Mouse (Mus musculus) midbrain, embryonic 13.5 days (tissue): ENCODE measurements around the gene Map1lc3a. TPM values are rescaled to one million over a fixed set of nuclear protein-coding genes. Genes with fewer than 3 reads are reported as not detected.

Experiments used
- ATAC-seq: fragments of 200-750 bp; cut with Nextera tagmentation; 2 replicates; pipeline ENCODE4 v1.8.0; 2017; ENCODE audit warnings: mild to moderate bottlenecking, moderate TSS enrichment, moderate library complexity
- H3K27ac ChIP-seq: fragments of 300-500 bp; sonication (generic); 2 replicates; pipeline ENCODE4 v1.5.1; 2015; ENCODE audit warnings: inconsistent platforms, mild to moderate bottlenecking, moderate library complexity
- H3K27me3 ChIP-seq: fragments of 300-500 bp; sonication (generic); 2 replicates; pipeline ENCODE4 v1.6.1; 2015; ENCODE audit warnings: mild to moderate bottlenecking, inconsistent platforms
- H3K36me3 ChIP-seq: fragments of 300-500 bp; sonication (generic); 2 replicates; pipeline ENCODE4 v1.6.1; 2015; ENCODE audit warnings: mild to moderate bottlenecking, inconsistent platforms
- H3K4me1 ChIP-seq: fragments of 300-500 bp; sonication (generic); replicated peaks from 2 replicates; pipeline ENCODE4 v1.6.1; 2015; ENCODE audit warnings: inconsistent platforms
- H3K4me2 ChIP-seq: fragments of 300-500 bp; sonication (generic); replicated peaks from 2 replicates; pipeline ENCODE4 v1.6.1; 2015; ENCODE audit warnings: moderate library complexity, mild to moderate bottlenecking, inconsistent platforms
- H3K4me3 ChIP-seq: fragments of 300-500 bp; sonication (generic); replicated peaks from 2 replicates; pipeline ENCODE4 v1.5.1; 2015; ENCODE audit warnings: mild to moderate bottlenecking, inconsistent platforms
- H3K9ac ChIP-seq: fragments of 300-500 bp; sonication (generic); replicated peaks from 2 replicates; pipeline ENCODE4 v1.6.1; 2015; ENCODE audit warnings: mild to moderate bottlenecking, inconsistent platforms
- H3K9me3 ChIP-seq: fragments of 300-500 bp; sonication (generic); 2 replicates; pipeline ENCODE4 v1.6.1; 2016; ENCODE audit warnings: mild to moderate bottlenecking, inconsistent platforms
- WGBS: fragments of 180-500 bp; shearing (Covaris S2); methylation state at CpG from one replicate; pipeline ENCODE4 v1.1.7; 2015; 5-methylcytosine and 5-hydroxymethylcytosine counted together
- polyA plus RNA-seq: library from polyadenylated mRNA; unstranded; fragments of >200 nt; fragmentation: Nextera tagmentation; extraction: Ambion mirVana; gene quantifications from 2 replicates; pipeline ENCODE4 v1.2.1, GENCODE M21; 2015

Gene Map1lc3a
- 314 and 332 TPM in 2 replicates for polyA plus RNA-seq

GRCm38 (mm10) chr2:155276195-155276594, at the start of gene Map1lc3a:
TSS of gene Map1lc3a (plus strand) at chr2:155276297.
- Histone ChIP-seq H3K4me2 (peak within 1 kb of the TSS; percentile 80), H3K27ac (peak within 1 kb of the TSS; percentile 80), H3K9ac (peak within 1 kb of the TSS; percentile 93), H3K36me3 (peaks cover 18% of the 10 kb centered on the region), H3K9me3 (no peaks in the 10 kb centered on the region), H3K4me1 (peaks cover 11% of the 10 kb centered on the region), H3K27me3 (no peaks in the 10 kb centered on the region), H3K4me3 (peak within 1 kb of the TSS; percentile 90)
- ATAC-seq = peak; percentile 91
- WGBS = 1% methylated on average over 47 of the region's 47 CpGs

GRCm38 (mm10) chr2:155235746-155236361, 40.2 kb upstream of the Map1lc3a start:
- peaks cover 5% of the 10 kb centered on the region; the same call in 1 of the 2 replicates for H3K36me3 ChIP-seq
- no peaks in the 10 kb centered on the region for H3K27me3 ChIP-seq

GRCm38 (mm10) chr2:155236362-155236992, 39.6 kb upstream of the Map1lc3a start, which contains the start of gene Dynlrb1:
TSS of gene Dynlrb1 (plus strand) at chr2:155236533.
- Histone ChIP-seq H3K36me3 (peaks cover 10% of the 10 kb centered on the region), H3K9ac (peak within 1 kb of the TSS; percentile 84), H3K4me2 (peak within 1 kb of the TSS; percentile 95), H3K27me3 (no peaks in the 10 kb centered on the region), H3K9me3 (no peaks in the 10 kb centered on the region), H3K27ac (peak within 1 kb of the TSS; percentile 88), H3K4me1 (peaks cover 30% of the 10 kb centered on the region), H3K4me3 (peak within 1 kb of the TSS; percentile 79)
- peak; percentile 100 for ATAC-seq
- under 1% methylated on average over 50 of the region's 50 CpGs for WGBS

More at GRCm38 (mm10) chr2:155235746-155236361, 40.2 kb upstream of the Map1lc3a start:
- 5% methylated on average over 13 of the region's 13 CpGs for WGBS
- ATAC-seq = peak; percentile 95
- Histone ChIP-seq H3K4me1 (peaks cover 30% of the 10 kb centered on the region), H3K4me2 (peak overlapping the region; percentile 95), H3K9ac (peak overlapping the region; percentile 84), H3K9me3 (no peaks in the 10 kb centered on the region), H3K27ac (peak overlapping the region; percentile 88), H3K4me3 (peak overlapping the region; percentile 79)

GRCm38 (mm10) chr2:155237276-155237675, 38.8 kb upstream of the Map1lc3a start:
- H3K4me3 ChIP-seq = peak overlapping the region; percentile 79
- H3K27me3 ChIP-seq = no peaks in the 10 kb centered on the region
- peak overlapping the region; percentile 84 for H3K9ac ChIP-seq
- 15% methylated on average over 4 of the region's 4 CpGs for WGBS
- H3K27ac ChIP-seq = no peak overlapping the region
- no peak for ATAC-seq
- H3K9me3 ChIP-seq = no peaks in the 10 kb centered on the region
- peaks cover 11% of the 10 kb centered on the region for H3K36me3 ChIP-seq
- peak overlapping the region; percentile 95 for H3K4me2 ChIP-seq
- peaks cover 30% of the 10 kb centered on the region for H3K4me1 ChIP-seq

- 89% methylated on average over 4 of the region's 4 CpGs for WGBS
- Histone ChIP-seq H3K27me3 (no peaks in the 10 kb centered on the region), H3K4me1 (peaks cover 23% of the 10 kb centered on the region), H3K9ac (no peak overlapping the region), H3K9me3 (no peaks in the 10 kb centered on the region), H3K36me3 (peaks cover 46% of the 10 kb centered on the region), H3K4me2 (no peak overlapping the region), H3K27ac (no peak overlapping the region), H3K4me3 (no peak overlapping the region)
- ATAC-seq = no peak
Observed at GRCm38 (mm10) chr2:155240915-155241314, 35.2 kb upstream of the Map1lc3a start.

- H3K4me2 ChIP-seq = no peak overlapping the region
- no peak overlapping the region for H3K4me3 ChIP-seq
- 87% methylated on average over 7 of the region's 7 CpGs for WGBS
- peaks cover 20% of the 10 kb centered on the region for H3K4me1 ChIP-seq
- no peaks in the 10 kb centered on the region for H3K27me3 ChIP-seq
- no peak overlapping the region for H3K27ac ChIP-seq
- no peak for ATAC-seq
- no peaks in the 10 kb centered on the region for H3K9me3 ChIP-seq
- H3K9ac ChIP-seq = no peak overlapping the region
- H3K36me3 ChIP-seq = peaks cover 59% of the 10 kb centered on the region
Observed at GRCm38 (mm10) chr2:155242296-155242855, 33.7 kb upstream of the Map1lc3a start.

- no peak for ATAC-seq
- no peaks in the 10 kb centered on the region for H3K4me1 ChIP-seq
- H3K9ac ChIP-seq = no peak overlapping the region
- 93% methylated on average over 4 of the region's 4 CpGs for WGBS
- H3K36me3 ChIP-seq = peaks cover 90% of the 10 kb centered on the region
- no peak overlapping the region for H3K4me2 ChIP-seq
- H3K27ac ChIP-seq = no peak overlapping the region
- no peaks in the 10 kb centered on the region for H3K27me3 ChIP-seq
- no peaks in the 10 kb centered on the region for H3K9me3 ChIP-seq
- H3K4me3 ChIP-seq = no peak overlapping the region
Observed at GRCm38 (mm10) chr2:155246231-155246630, 29.9 kb upstream of the Map1lc3a start.

GRCm38 (mm10) chr2:155248206-155248605, 27.9 kb upstream of the Map1lc3a start:
- Histone ChIP-seq H3K36me3 (peaks cover 85% of the 10 kb centered on the region), H3K9ac (no peak overlapping the region), H3K4me2 (no peak overlapping the region), H3K4me1 (no peaks in the 10 kb centered on the region), H3K27me3 (no peaks in the 10 kb centered on the region), H3K4me3 (no peak overlapping the region), H3K9me3 (no peaks in the 10 kb centered on the region), H3K27ac (no peak overlapping the region)
- WGBS = 95% methylated on average over 1 of the region's 1 CpGs
- ATAC-seq = no peak

GRCm38 (mm10) chr2:155248718-155249117, 27.4 kb upstream of the Map1lc3a start:
- no peaks in the 10 kb centered on the region for H3K9me3 ChIP-seq
- no peaks in the 10 kb centered on the region for H3K27me3 ChIP-seq
- H3K4me2 ChIP-seq = no peak overlapping the region
- ATAC-seq = no peak
- WGBS = 87% methylated on average over 2 of the region's 2 CpGs
- H3K9ac ChIP-seq = no peak overlapping the region
- H3K27ac ChIP-seq = no peak overlapping the region
- peaks cover 80% of the 10 kb centered on the region for H3K36me3 ChIP-seq
- H3K4me3 ChIP-seq = no peak overlapping the region
- H3K4me1 ChIP-seq = no peaks in the 10 kb centered on the region

- H3K4me1 ChIP-seq = no peaks in the 10 kb centered on the region
- H3K27ac ChIP-seq = no peak overlapping the region
- 96% methylated on average over 5 of the region's 5 CpGs for WGBS
- no peak overlapping the region for H3K4me3 ChIP-seq
- H3K9me3 ChIP-seq = no peaks in the 10 kb centered on the region
- H3K4me2 ChIP-seq = no peak overlapping the region
- H3K27me3 ChIP-seq = no peaks in the 10 kb centered on the region
- no peak overlapping the region for H3K9ac ChIP-seq
- peaks cover 72% of the 10 kb centered on the region for H3K36me3 ChIP-seq
- no peak for ATAC-seq
Observed at GRCm38 (mm10) chr2:155249588-155249987, 26.5 kb upstream of the Map1lc3a start.

GRCm38 (mm10) chr2:155265526-155265925, 10.6 kb upstream of the Map1lc3a start:
- H3K4me2 ChIP-seq = no peak overlapping the region
- H3K27me3 ChIP-seq = no peaks in the 10 kb centered on the region
- H3K27ac ChIP-seq = no peak overlapping the region
- no peak overlapping the region for H3K4me3 ChIP-seq
- H3K9me3 ChIP-seq = no peaks in the 10 kb centered on the region
- no peak overlapping the region for H3K9ac ChIP-seq
- H3K36me3 ChIP-seq = no peaks in the 10 kb centered on the region
- no peaks in the 10 kb centered on the region for H3K4me1 ChIP-seq
- 93% methylated on average over 6 of the region's 6 CpGs for WGBS
- ATAC-seq = no peak

- Histone ChIP-seq H3K4me1 (no peaks in the 10 kb centered on the region), H3K9me3 (no peaks in the 10 kb centered on the region), H3K4me2 (no peak overlapping the region), H3K36me3 (no peaks in the 10 kb centered on the region), H3K4me3 (no peak overlapping the region), H3K27ac (no peak overlapping the region), H3K9ac (no peak overlapping the region), H3K27me3 (no peaks in the 10 kb centered on the region)
- 85% methylated on average over 5 of the region's 5 CpGs for WGBS
- no peak for ATAC-seq
Observed at GRCm38 (mm10) chr2:155266896-155267295, 9.2 kb upstream of the Map1lc3a start.
